Mouse (Mus musculus): ENCODE data around the gene Fbxw9. TPM values are rescaled to one million over a fixed set of nuclear protein-coding genes. Genes with fewer than 3 reads are reported as not detected.

The Fbxw9 gene
- polyA plus RNA-seq, 1 experiment: 25.1 TPM

- TF ChIP-seq EP300 (IDR thresholded peaks at IDR 0.05; ENCODE audit: insufficient read depth, low read depth, low read length) (no peak), CTCF (IDR thresholded peaks at IDR 0.05; ENCODE audit: low read depth, low read length) (no peak), POLR2A (IDR thresholded peaks at IDR 0.05; ENCODE audit: insufficient read depth, low read length) (no peak)
These were observed 24.0 kb upstream of the Fbxw9 start for GRCm38 (mm10) chr8:85035728-85036310.

GRCm38 (mm10) chr8:85036381-85036717, 23.5 kb upstream of the Fbxw9 start:
- H3K27ac ChIP-seq (ENCODE audit: insufficient read depth, low read length): peak overlapping the region; percentile 78
- H3K9me3 ChIP-seq (replicated peaks; ENCODE audit: control insufficient read depth, insufficient read depth, low read length, poor library complexity, severe bottlenecking): no peaks in the 10 kb centered on the region
- H3K36me3 ChIP-seq (ENCODE audit: control insufficient read depth, insufficient read depth, low read length, poor library complexity, severe bottlenecking): peaks cover 31% of the 10 kb centered on the region
- H3K9ac ChIP-seq (ENCODE audit: low read depth, poor library complexity, severe bottlenecking): peak overlapping the region; percentile 99
- no peaks in the 10 kb centered on the region for H3K27me3 ChIP-seq (ENCODE audit: control insufficient read depth, insufficient read depth, low read length, poor library complexity, severe bottlenecking)
- H3K4me1 ChIP-seq (ENCODE audit: control insufficient read depth, insufficient read depth, low read length): no peaks in the 10 kb centered on the region
- TF ChIP-seq POLR2A (IDR thresholded peaks at IDR 0.05; ENCODE audit: insufficient read depth, low read length) (no peak), EP300 (IDR thresholded peaks at IDR 0.05; ENCODE audit: insufficient read depth, low read depth, low read length) (no peak), CTCF (IDR thresholded peaks at IDR 0.05; ENCODE audit: low read depth, low read length) (no peak)
- H3K4me3 ChIP-seq (ENCODE audit: low read depth, low read length): peak overlapping the region; percentile 98

More at GRCm38 (mm10) chr8:85035728-85036310, 24.0 kb upstream of the Fbxw9 start:
- Histone ChIP-seq H3K4me3 (ENCODE audit: low read depth, low read length) (peak overlapping the region; percentile 98), H3K27me3 (ENCODE audit: control insufficient read depth, insufficient read depth, low read length, poor library complexity, severe bottlenecking) (no peaks in the 10 kb centered on the region), H3K27ac (ENCODE audit: insufficient read depth, low read length) (peak overlapping the region; percentile 78), H3K9ac (ENCODE audit: low read depth, poor library complexity, severe bottlenecking) (peak overlapping the region; percentile 99), H3K36me3 (ENCODE audit: control insufficient read depth, insufficient read depth, low read length, poor library complexity, severe bottlenecking) (peaks cover 30% of the 10 kb centered on the region), H3K4me1 (ENCODE audit: control insufficient read depth, insufficient read depth, low read length) (no peaks in the 10 kb centered on the region), H3K9me3 (replicated peaks; ENCODE audit: control insufficient read depth, insufficient read depth, low read length, poor library complexity, severe bottlenecking) (no peaks in the 10 kb centered on the region)

- Histone ChIP-seq H3K27ac (ENCODE audit: insufficient read depth, low read length) (peak within 1 kb of the TSS; percentile 95), H3K4me3 (ENCODE audit: low read depth, low read length) (peak within 1 kb of the TSS; percentile 98), H3K27me3 (ENCODE audit: control insufficient read depth, insufficient read depth, low read length, poor library complexity, severe bottlenecking) (no peaks in the 10 kb centered on the region), H3K36me3 (ENCODE audit: control insufficient read depth, insufficient read depth, low read length, poor library complexity, severe bottlenecking) (peaks cover 31% of the 10 kb centered on the region), H3K9me3 (replicated peaks; ENCODE audit: control insufficient read depth, insufficient read depth, low read length, poor library complexity, severe bottlenecking) (no peaks in the 10 kb centered on the region), H3K9ac (ENCODE audit: low read depth, poor library complexity, severe bottlenecking) (peak within 1 kb of the TSS; percentile 99), H3K4me1 (ENCODE audit: control insufficient read depth, insufficient read depth, low read length) (no peaks in the 10 kb centered on the region)
- TF ChIP-seq POLR2A (IDR thresholded peaks at IDR 0.05; ENCODE audit: insufficient read depth, low read length) (peak; percentile 41), EP300 (IDR thresholded peaks at IDR 0.05; ENCODE audit: insufficient read depth, low read depth, low read length) (0 out of 2 replicates have a peak, but pooled peaks have one; percentile 34), CTCF (IDR thresholded peaks at IDR 0.05; ENCODE audit: low read depth, low read length) (no peak)
These were observed 23.0 kb upstream of the Fbxw9 start, which contains the start of gene Tnpo2 for GRCm38 (mm10) chr8:85036718-85037365. TSS of gene Tnpo2 (plus strand) at chr8:85036915.

- TF ChIP-seq POLR2A (IDR thresholded peaks at IDR 0.05; ENCODE audit: insufficient read depth, low read length) (no peak), EP300 (IDR thresholded peaks at IDR 0.05; ENCODE audit: insufficient read depth, low read depth, low read length) (no peak), CTCF (IDR thresholded peaks at IDR 0.05; ENCODE audit: low read depth, low read length) (no peak)
- no peaks in the 10 kb centered on the region for H3K9me3 ChIP-seq (replicated peaks; ENCODE audit: control insufficient read depth, insufficient read depth, low read length, poor library complexity, severe bottlenecking)
- H3K4me3 ChIP-seq (ENCODE audit: low read depth, low read length): peak overlapping the region; percentile 95
- H3K27ac ChIP-seq (ENCODE audit: insufficient read depth, low read length): peak overlapping the region; percentile 95
- no peaks in the 10 kb centered on the region for H3K27me3 ChIP-seq (ENCODE audit: control insufficient read depth, insufficient read depth, low read length, poor library complexity, severe bottlenecking)
- peak overlapping the region; percentile 99 for H3K9ac ChIP-seq (ENCODE audit: low read depth, poor library complexity, severe bottlenecking)
- no peaks in the 10 kb centered on the region for H3K4me1 ChIP-seq (ENCODE audit: control insufficient read depth, insufficient read depth, low read length)
- peaks cover 31% of the 10 kb centered on the region for H3K36me3 ChIP-seq (ENCODE audit: control insufficient read depth, insufficient read depth, low read length, poor library complexity, severe bottlenecking)
These were observed 22.5 kb upstream of the Fbxw9 start for GRCm38 (mm10) chr8:85037366-85037680.

GRCm38 (mm10) chr8:85037681-85038531, 21.9 kb upstream of the Fbxw9 start:
- peak overlapping the region; percentile 99 for H3K9ac ChIP-seq (ENCODE audit: low read depth, poor library complexity, severe bottlenecking)
- H3K4me3 ChIP-seq (ENCODE audit: low read depth, low read length): peak overlapping the region; percentile 95
- H3K9me3 ChIP-seq (replicated peaks; ENCODE audit: control insufficient read depth, insufficient read depth, low read length, poor library complexity, severe bottlenecking): no peaks in the 10 kb centered on the region
- H3K4me1 ChIP-seq (ENCODE audit: control insufficient read depth, insufficient read depth, low read length): no peaks in the 10 kb centered on the region
- H3K27me3 ChIP-seq (ENCODE audit: control insufficient read depth, insufficient read depth, low read length, poor library complexity, severe bottlenecking): no peaks in the 10 kb centered on the region
- TF ChIP-seq CTCF (IDR thresholded peaks at IDR 0.05; ENCODE audit: low read depth, low read length) (no peak), POLR2A (IDR thresholded peaks at IDR 0.05; ENCODE audit: insufficient read depth, low read length) (no peak), EP300 (IDR thresholded peaks at IDR 0.05; ENCODE audit: insufficient read depth, low read depth, low read length) (no peak)
- peak overlapping the region; percentile 91 for H3K27ac ChIP-seq (ENCODE audit: insufficient read depth, low read length)
- H3K36me3 ChIP-seq (ENCODE audit: control insufficient read depth, insufficient read depth, low read length, poor library complexity, severe bottlenecking): peaks cover 32% of the 10 kb centered on the region
